Mouse (Mus musculus) megakaryocyte-erythroid progenitor cell, adult 5-6 weeks (primary cell): ENCODE results near the gene Spg20. TPM values are rescaled to one million over a fixed set of nuclear protein-coding genes. Genes with fewer than 3 reads are reported as not detected.

Experiments
- ATAC-seq: replicated peaks from 2 replicates; pipeline ENCODE4 v1.8.0; 2016; ENCODE audit warnings: mild to moderate bottlenecking, inconsistent platforms; ENCODE audit not compliant: severe bottlenecking, poor library complexity, low FRiP score, low TSS enrichment
- total RNA-seq, 2 experiments: library from RNA; stranded (forward) in 1 of 2; stranded (reverse) in 1 of 2; fragments of 200-1000, 215-1000 nt in 1 of 2; fragments of >200 nt in 1 of 2; fragmentation: Nextera tagmentation in 1 of 2; gene quantifications; 2 replicates each; pipeline ENCODE4 v1.2.3; 2014 to 2017

Gene Spg20
- total RNA-seq, 2 experiments from 2014 or later: 12.3 to 32.3 TPM

- no peak for ATAC-seq
Observed at GRCm38 (mm10) chr3:55139837-55140236, 27.9 kb downstream of the Spg20 start.

GRCm38 (mm10) chr3:55141401-55141800 is 29.5 kb downstream of the Spg20 start:
- no peak for ATAC-seq

GRCm38 (mm10) chr3:55144916-55145315 is 33.0 kb downstream of the Spg20 start:
- no peak for ATAC-seq

GRCm38 (mm10) chr3:55146441-55146840 is 34.5 kb downstream of the Spg20 start:
- no peak for ATAC-seq

GRCm38 (mm10) chr3:55147156-55147555 is 35.2 kb downstream of the Spg20 start:
- no peak for ATAC-seq

- no peak for ATAC-seq
Observed at GRCm38 (mm10) chr3:55148091-55148490, 36.2 kb downstream of the Spg20 start.

GRCm38 (mm10) chr3:55151656-55152433 is 39.9 kb downstream of the Spg20 start:
- ATAC-seq: no peak; the same call in 1 of the 2 replicates

GRCm38 (mm10) chr3:55152673-55153334 is 40.9 kb downstream of the Spg20 start:
- no peak; the same call in 1 of the 2 replicates for ATAC-seq

GRCm38 (mm10) chr3:55154163-55154562 is 42.3 kb downstream of the Spg20 start:
- ATAC-seq: no peak

- no peak for ATAC-seq
Observed at GRCm38 (mm10) chr3:55157413-55157812, 45.5 kb downstream of the Spg20 start.

- ATAC-seq: no peak
Observed at GRCm38 (mm10) chr3:55161144-55161543, 49.2 kb downstream of the Spg20 start.

- no peak for ATAC-seq
Observed at GRCm38 (mm10) chr3:55163510-55163909, 51.6 kb downstream of the Spg20 start.

GRCm38 (mm10) chr3:55172478-55172877 is 60.6 kb downstream of the Spg20 start:
- no peak for ATAC-seq

GRCm38 (mm10) chr3:55177271-55177670 is 65.4 kb downstream of the Spg20 start:
- no peak for ATAC-seq

- ATAC-seq: no peak
Observed at GRCm38 (mm10) chr3:55181766-55182165, 69.9 kb downstream of the Spg20 start, which contains the start of gene Sohlh2. Sohlh2 (plus strand) TSS chr3:55182028.

Other genes starting within 250 kb of the Spg20 start
- not detected in 2 replicates for gene Sertm1, start 196.2 kb upstream of the Spg20 start, total RNA-seq (2014; fragmentation: Nextera tagmentation)
- not detected in 2 replicates for gene Sertm1, start 196.2 kb upstream of the Spg20 start, total RNA-seq (2017)
- not detected in 2 replicates for gene Ccna1, start 56.6 kb upstream of the Spg20 start, total RNA-seq (2014; fragmentation: Nextera tagmentation)
- not detected in 2 replicates for gene Ccna1, start 56.6 kb upstream of the Spg20 start, total RNA-seq (2017)
- gene Ccdc169, start 25.2 kb downstream of the Spg20 start, total RNA-seq (2014; fragmentation: Nextera tagmentation): 0.84 TPM in 1 of 2 replicates, not detected in the other
- gene Ccdc169, start 25.2 kb downstream of the Spg20 start, total RNA-seq (2017): not detected in 2 replicates
- gene Sohlh2, start 69.9 kb downstream of the Spg20 start, total RNA-seq (2014; fragmentation: Nextera tagmentation): not detected in 2 replicates
- gene Sohlh2, start 69.9 kb downstream of the Spg20 start, total RNA-seq (2017): not detected in 2 replicates
- gene Dclk1, start 130.3 kb downstream of the Spg20 start, total RNA-seq (2014; fragmentation: Nextera tagmentation): not detected in 2 replicates
- gene Dclk1, start 130.3 kb downstream of the Spg20 start, total RNA-seq (2017): not detected in 2 replicates